Mouse (Mus musculus) 3T3-L1 (cell line): Measurements from ENCODE around the gene Rasgrp3.
A peak's percentile ranks its signal among the peaks of the same experiment; 100 is the strongest.

ENCODE experiments used
- DNase-seq: peaks from one replicate; pipeline ENCODE4 v3.0.0-alpha.2; 2015; ENCODE audit warnings: low read depth, low spot score

Gene Rasgrp3

DNA sequence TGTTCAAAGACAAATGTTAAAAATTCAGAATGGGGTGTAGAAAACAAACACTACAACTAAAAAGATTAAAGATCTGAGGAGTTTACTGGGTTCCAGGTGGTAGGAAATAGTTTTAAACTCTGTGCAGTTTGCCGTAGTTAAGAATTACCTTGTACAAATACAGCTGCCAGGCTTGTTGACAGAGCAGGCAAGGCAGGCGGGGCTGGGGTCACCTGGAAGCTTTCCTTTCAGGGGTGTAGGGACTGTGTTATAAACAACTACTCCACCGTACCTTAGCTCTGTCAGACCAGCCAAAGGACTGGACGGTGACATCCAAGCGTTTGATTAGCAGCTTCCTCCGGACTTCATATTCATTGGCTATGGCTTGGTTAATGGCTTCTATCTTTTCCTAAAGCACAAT is 103.4 kb downstream of the Rasgrp3 start:
- DNase-seq = no peak

DNA sequence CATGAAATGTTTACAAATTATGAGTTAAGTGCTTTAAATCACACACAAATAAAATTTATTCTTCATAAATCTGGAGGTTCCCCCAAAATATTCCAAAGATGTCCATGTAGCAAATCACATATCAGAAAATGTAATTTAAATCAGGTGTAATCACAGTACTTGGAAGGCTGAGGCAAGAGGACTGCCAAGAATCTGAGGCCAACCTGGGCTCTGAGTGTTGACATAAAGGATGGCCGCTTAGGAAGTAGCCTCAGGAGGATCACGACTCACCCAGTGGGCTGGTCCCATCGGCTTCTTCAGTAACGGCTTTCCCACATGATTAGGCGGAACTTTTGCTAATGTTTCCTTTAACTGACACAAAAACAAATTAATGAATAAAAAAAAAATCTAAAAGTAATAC is 104.1 kb downstream of the Rasgrp3 start:
- peak; percentile 84 for DNase-seq

DNA sequence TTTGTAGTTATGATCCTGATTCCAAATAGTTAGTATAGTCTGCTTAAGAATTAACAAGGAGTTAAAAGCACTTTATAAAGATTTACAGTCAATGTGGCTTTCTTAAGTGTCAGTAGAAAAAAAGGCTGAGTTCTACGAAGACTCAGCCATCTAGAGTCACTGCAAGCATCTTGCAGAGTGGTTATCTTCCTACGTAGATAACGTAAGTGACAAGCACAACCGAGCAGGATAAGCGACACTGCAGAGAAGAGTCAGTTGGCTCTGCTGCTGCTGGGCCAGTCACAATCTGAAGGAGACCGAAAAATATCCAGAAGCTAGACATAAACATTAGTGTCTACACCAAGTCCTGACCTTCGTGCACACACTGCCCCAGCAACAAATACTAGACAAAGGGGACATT is 107.7 kb downstream of the Rasgrp3 start:
- no peak for DNase-seq

DNA sequence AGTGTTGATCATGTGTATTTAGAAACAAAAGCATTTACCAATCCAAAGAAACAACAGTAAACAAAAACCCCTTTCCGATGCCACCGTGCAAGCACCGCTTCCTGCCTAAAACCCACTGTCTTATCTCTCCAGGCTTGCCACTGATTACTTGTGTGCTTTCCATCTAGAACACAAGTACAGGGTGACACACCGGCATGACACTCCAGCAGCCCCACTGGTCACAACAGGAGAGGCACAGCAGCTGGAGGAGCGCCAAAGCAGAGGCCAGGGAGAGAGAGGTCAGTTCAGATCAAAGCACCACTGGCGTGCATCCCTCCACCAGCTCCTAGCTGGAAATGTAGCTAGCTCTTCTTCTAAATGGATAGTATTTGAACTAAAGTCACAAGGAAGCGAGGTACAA is 108.6 kb downstream of the Rasgrp3 start:
- DNase-seq = no peak

DNA sequence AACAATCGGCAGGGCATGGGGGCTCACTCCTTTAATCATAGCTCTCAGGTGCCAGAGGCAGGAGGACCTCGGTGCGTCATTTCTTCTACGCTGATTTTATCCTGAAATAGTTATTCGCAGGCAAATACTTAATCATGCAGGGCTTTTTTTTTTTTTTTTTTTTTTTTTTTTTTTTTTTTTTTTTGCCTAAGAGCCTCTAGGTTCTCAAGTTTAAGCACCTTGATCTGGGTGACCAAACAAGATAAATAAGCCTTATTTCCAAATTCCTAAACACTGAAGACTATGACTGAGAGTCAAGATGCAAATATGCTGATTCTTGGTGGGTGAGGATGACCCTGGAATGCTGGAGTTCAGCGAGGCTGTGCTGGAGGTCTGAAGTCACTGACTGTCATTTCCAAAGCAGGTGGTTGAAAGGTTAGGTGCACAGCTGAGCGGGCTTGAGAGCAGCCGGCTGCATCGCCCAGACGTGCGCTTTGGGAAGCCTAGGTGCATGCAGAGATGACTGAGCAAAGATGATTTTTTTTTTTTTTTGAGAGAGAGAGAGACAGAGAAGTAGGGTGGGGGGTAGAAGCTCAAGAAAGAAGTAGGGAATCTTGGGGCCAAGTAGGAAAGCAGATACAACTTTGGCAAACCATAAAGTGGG is 115.2 kb downstream of the Rasgrp3 start:
- DNase-seq = peak; percentile 32

DNA sequence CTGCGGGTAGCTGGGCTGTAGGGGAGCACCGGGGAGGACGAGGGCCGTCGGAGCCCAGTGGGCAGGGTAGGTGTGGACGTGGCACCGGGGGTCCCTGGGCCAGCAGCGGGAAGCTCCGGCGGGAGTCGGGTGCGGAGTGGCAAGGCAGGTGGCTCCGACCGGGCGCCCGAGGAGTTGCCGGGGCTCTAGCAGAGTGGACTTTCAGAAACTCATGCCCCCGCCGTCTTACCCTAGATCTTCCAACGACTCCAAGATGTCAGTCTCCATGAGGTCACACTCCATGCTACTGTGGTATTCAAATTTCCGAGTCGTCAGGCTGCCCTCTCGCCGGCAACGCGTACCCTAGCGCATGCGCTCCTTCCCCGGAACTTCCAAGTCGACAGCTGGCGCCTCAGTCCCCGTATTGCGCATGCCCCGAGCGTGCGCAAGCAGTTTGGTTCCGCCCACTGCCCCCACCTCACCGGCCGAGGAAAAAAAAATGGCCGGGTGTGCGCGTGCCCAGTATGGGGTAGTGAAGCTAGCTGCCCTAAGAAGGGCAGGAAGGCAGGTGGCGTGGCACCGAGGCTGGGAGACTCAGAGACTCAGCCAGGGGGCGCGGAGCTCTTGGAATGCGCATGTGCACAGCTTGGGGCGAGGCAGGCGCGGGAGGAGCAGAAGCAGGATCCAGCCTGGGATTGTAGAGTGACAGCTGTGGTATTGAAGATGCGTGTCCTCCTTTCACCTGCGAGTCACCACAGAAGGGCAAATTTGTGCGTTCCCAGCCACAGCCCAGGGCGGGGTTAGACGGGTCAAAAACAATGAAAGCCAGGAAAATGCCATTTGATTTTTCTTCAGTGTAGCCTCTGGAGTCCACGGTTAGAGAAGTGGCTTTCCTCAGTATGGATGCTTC is 116.1 kb downstream of the Rasgrp3 start, which contains the start of gene Fam98a:
TSS of gene Fam98a (minus strand) at position 435 of the 889 bp plus-strand sequence.
- DNase-seq = peak; percentile 99

DNA sequence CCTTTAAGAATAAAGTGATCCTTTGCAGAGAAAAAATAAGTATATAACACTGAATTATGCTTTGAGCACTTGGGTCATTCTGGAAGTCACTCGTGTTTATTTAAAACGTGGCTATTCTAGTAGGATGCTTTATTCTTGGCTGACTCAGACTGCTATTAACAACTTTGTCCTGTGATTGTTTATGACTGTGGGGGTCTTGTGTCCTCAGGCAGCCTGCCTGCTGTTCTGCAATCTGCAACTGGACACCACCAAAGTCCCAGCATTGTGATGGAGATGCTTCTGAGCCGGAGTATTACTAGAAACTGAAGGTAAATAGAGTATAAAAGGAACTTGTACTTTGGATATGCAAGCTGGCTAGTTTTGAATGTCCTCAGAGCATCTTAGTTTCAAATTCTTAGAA is 121.3 kb downstream of the Rasgrp3 start:
- no peak for DNase-seq

DNA sequence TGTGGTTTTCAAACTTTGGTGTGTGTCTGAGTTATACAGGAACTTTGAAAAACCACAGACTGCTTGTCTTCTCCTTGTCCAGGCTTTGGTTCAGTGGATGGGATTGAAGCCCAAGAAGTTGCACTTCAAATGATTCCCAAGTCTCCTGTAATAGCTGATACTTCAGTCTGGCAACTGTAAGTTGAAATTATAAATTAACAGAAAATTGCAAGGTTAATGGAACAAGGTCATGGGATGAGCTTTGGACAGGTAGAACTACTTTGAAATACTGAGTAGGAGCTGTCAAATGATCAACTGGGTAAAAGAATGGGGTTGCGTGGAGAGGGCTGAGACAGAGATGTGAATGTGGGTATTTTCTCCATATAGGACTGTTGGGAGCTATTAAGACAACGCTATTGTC is 122.3 kb downstream of the Rasgrp3 start:
- no peak for DNase-seq

DNA sequence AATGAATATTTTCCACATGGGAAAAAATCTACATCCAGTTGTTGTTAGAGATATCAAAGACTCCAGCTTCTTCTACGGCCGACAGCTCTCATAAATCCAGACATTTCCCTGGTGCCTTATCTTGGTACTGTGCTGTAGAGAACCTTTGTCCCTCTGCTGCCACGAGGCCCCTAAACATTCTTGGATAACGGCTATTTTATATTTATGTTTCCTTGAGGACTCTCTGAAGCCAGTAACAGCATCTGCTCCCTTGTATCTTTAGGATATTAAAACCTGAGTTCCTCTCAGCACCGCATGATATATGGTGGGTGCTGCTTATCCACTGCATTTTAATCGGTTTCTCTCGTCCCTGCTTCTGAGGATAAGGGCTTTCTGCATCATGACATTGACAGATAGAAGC is 139.9 kb downstream of the Rasgrp3 start:
- no peak for DNase-seq
